Mouse (Mus musculus): ENCODE data around the gene Tent5b. TPM values are rescaled to one million over a fixed set of nuclear protein-coding genes. Genes with fewer than 3 reads are reported as not detected.

Tent5b gene
- polyA plus RNA-seq (2016; fragmentation: Nextera tagmentation; extraction: Ambion mirVana), result 0.24 and 0.50 TPM in 2 replicates

- Histone ChIP-seq H3K4me3 (replicated peaks) (peak within 1 kb of the TSS; percentile 46), H3K4me2 (peak within 1 kb of the TSS; percentile 56), H3K9ac (peak within 1 kb of the TSS; percentile 51), H3K27me3 (peaks cover 70% of the 10 kb centered on the region), H3K27ac (no peak within 1 kb of the TSS), H3K36me3 (replicated peaks) (no peaks in the 10 kb centered on the region), H3K4me1 (peaks cover 12% of the 10 kb centered on the region), H3K9me3 (no peaks in the 10 kb centered on the region)
- WGBS, result 3% methylated on average over 29 of the region's 29 CpGs
- peak; percentile 99 for ATAC-seq (ENCODE audit: low FRiP score)
Measured at GRCm38 (mm10) chr4:133479458-133480184, at the start of gene Tent5b. Gene Tent5b (plus strand): TSS chr4:133480132.

DNA sequence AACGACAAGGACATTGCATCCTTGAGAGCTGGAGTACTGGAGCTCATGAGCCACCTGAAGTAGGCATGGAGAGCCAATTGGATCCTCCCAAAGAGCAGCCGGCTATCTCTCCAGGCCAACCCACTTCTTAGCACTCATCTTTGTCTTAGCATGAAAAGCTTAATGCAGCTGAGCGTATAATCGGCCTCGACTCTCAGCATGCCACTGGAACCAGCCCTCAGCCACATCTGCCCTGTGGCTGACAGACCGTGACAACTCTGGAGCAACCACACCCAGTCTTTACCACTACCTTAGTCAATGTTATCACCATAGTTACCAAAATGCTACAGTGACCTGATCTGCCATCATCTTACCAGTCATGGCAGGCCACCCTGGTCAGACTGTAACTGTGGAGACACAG, 48.4 kb upstream of the Tent5b start:
- H3K27me3 ChIP-seq, result no peaks in the 10 kb centered on the region
- WGBS, result 55% methylated on average over 6 of the region's 6 CpGs
- no peak overlapping the region for H3K4me3 ChIP-seq (replicated peaks)
- H3K4me2 ChIP-seq, result no peak overlapping the region
- H3K9ac ChIP-seq, result no peak overlapping the region
- no peaks in the 10 kb centered on the region for H3K9me3 ChIP-seq
- peaks cover 14% of the 10 kb centered on the region for H3K4me1 ChIP-seq
- no peak for ATAC-seq (ENCODE audit: low FRiP score)
- H3K36me3 ChIP-seq (replicated peaks), result no peaks in the 10 kb centered on the region
- no peak overlapping the region for H3K27ac ChIP-seq

- Histone ChIP-seq H3K4me2 (peak overlapping the region; percentile 32), H3K9me3 (no peaks in the 10 kb centered on the region), H3K36me3 (replicated peaks) (no peaks in the 10 kb centered on the region), H3K4me3 (replicated peaks) (0 out of 2 replicates have a peak overlapping the region, but pooled peaks have one; percentile 8), H3K4me1 (peaks cover 14% of the 10 kb centered on the region), H3K27ac (peak overlapping the region; percentile 80), H3K27me3 (no peaks in the 10 kb centered on the region), H3K9ac (no peak overlapping the region)
- WGBS, result 27% methylated on average over 17 of the region's 17 CpGs
- peak; percentile 64; the same call in 1 of the 2 replicates for ATAC-seq (ENCODE audit: low FRiP score)
Measured at GRCm38 (mm10) chr4:133432560-133433171, 47.3 kb upstream of the Tent5b start.

DNA sequence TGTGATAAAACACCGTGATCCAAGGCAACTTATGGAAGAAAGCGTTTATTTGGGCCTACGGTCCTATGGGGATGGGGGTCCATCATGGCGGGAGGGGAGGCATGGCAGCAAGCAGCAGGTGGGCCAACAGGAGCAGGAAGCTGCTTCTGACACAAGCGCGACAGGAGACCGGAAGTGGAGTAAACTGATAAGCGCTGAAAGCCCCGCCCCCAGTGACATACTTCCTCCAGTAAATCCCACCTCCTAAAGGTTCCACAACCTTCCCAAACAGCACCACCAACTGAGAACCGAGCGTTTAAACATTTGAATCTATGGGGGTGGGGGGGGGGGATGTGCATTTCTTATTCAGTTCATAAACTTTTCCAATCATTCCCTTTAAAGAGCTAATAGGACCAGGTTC, 44.0 kb upstream of the Tent5b start:
- no peaks in the 10 kb centered on the region for H3K9me3 ChIP-seq
- no peaks in the 10 kb centered on the region for H3K27me3 ChIP-seq
- H3K9ac ChIP-seq, result no peak overlapping the region
- WGBS, result 94% methylated on average over 11 of the region's 11 CpGs
- no peak for ATAC-seq (ENCODE audit: low FRiP score)
- no peak overlapping the region for H3K4me2 ChIP-seq
- no peaks in the 10 kb centered on the region for H3K36me3 ChIP-seq (replicated peaks)
- H3K4me1 ChIP-seq, result peaks cover 40% of the 10 kb centered on the region
- H3K4me3 ChIP-seq (replicated peaks), result no peak overlapping the region
- no peak overlapping the region for H3K27ac ChIP-seq

DNA sequence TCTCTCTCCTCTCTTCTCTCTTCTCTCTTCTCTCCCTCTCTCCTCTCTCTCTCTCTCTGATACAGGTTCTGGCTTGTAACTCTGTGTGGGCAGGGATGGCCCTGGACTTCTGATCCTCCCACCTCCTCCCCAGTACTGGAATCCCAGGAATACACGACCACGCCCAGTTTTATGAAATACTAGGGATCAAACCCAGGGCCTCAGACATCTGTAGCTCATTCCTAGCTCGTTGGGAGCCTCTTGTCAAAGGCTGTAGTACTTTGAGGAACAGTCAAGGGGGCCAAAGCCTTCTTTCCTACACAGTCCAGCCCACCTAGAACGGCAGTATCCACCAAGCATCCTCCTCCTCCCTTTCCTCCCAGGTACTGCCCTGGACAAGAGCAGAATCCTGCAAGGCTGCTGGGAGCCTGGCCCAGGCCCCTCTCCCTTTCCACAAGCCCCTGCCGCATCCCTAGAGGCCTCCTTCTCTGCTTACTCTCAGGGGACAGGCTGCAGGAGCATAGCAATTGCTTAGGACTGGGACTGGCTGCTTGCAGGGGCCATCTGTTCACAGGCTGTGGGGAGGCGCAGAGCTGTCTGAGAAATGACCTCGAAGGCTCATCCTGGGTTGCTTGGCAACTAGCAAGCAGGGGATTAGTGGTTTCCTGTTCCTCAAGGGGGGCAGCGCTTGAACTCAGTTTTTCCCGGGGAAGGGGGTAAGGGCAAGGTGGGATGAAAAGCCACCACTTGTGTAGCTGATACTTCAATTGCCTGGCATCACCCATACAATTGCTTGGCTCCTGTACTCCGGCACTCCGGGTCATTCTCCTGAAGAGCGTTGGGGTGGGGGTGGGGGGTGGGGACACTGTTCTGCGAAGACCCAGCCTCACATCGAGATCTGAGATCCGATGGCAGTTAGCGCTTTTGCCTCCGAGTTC, 40.2 kb upstream of the Tent5b start:
- H3K9ac ChIP-seq, result peak overlapping the region; percentile 40; the same call in 1 of the 2 replicates
- H3K9me3 ChIP-seq, result no peaks in the 10 kb centered on the region
- peak overlapping the region; percentile 20 for H3K4me3 ChIP-seq (replicated peaks)
- ATAC-seq (ENCODE audit: low FRiP score), result peak; percentile 91
- H3K4me1 ChIP-seq, result peaks cover 37% of the 10 kb centered on the region
- peak overlapping the region; percentile 49 for H3K4me2 ChIP-seq
- WGBS, result 10% methylated on average over 17 of the region's 17 CpGs
- H3K36me3 ChIP-seq (replicated peaks), result no peaks in the 10 kb centered on the region
- peak overlapping the region; percentile 92 for H3K27ac ChIP-seq
- no peaks in the 10 kb centered on the region for H3K27me3 ChIP-seq

- WGBS, result 7% methylated on average over 6 of the region's 6 CpGs
- Histone ChIP-seq H3K4me1 (peaks cover 37% of the 10 kb centered on the region), H3K9ac (peak overlapping the region; percentile 40; the same call in 1 of the 2 replicates), H3K27ac (peak overlapping the region; percentile 92), H3K4me2 (peak overlapping the region; percentile 49), H3K27me3 (no peaks in the 10 kb centered on the region), H3K36me3 (replicated peaks) (no peaks in the 10 kb centered on the region), H3K4me3 (replicated peaks) (peak overlapping the region; percentile 20), H3K9me3 (no peaks in the 10 kb centered on the region)
- ATAC-seq (ENCODE audit: low FRiP score), result peak; percentile 84
Measured at GRCm38 (mm10) chr4:133440377-133440795, 39.5 kb upstream of the Tent5b start.

DNA sequence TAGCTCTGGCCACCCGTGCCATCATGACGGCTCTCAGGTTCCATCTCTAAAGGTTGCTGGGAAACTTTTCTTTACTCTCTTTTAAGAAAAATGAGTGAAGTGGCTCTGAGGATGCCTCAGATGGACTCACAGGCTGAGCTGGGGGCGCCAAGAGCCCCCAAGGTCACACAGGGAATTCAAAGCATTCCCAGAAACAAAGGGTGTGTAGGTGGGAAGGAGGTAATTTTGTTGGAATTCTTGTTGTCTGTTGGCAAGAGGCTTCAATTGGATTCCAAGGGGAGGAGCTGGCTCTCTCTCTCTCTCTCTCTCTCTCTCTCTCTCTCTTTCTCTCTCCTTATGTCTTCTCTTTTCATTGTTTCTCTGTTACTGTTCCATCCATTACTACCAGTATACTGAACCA, 37.7 kb upstream of the Tent5b start:
- no peak overlapping the region for H3K9ac ChIP-seq
- no peaks in the 10 kb centered on the region for H3K9me3 ChIP-seq
- no peaks in the 10 kb centered on the region for H3K27me3 ChIP-seq
- H3K4me3 ChIP-seq (replicated peaks), result no peak overlapping the region
- no peaks in the 10 kb centered on the region for H3K36me3 ChIP-seq (replicated peaks)
- H3K4me2 ChIP-seq, result no peak overlapping the region
- no peak for ATAC-seq (ENCODE audit: low FRiP score)
- H3K4me1 ChIP-seq, result peaks cover 37% of the 10 kb centered on the region
- no peak overlapping the region for H3K27ac ChIP-seq
- WGBS, result 50% methylated on average over 3 of the region's 3 CpGs

DNA sequence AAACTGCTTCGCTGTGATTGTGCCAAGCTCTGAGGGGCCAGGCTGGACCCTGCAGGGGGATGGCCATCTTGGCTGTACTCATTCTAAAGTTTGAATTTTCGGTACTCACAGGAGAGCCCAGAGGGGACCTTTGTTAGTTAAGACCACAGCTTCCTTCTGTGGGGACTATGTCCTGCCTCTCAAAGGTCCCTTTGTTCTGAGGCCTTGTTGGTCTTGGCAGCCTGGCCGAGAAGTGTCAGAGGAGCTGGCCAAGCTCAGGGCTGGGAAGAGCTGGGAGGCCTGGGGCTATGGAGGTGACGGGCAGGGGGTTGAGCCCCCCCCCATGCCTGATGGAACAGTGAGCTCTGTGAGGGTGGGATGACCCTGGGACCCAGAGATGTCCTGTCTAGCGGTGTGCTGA, 36.8 kb upstream of the Tent5b start:
- peaks cover 37% of the 10 kb centered on the region for H3K4me1 ChIP-seq
- ATAC-seq (ENCODE audit: low FRiP score), result no peak
- H3K9ac ChIP-seq, result no peak overlapping the region
- H3K36me3 ChIP-seq (replicated peaks), result no peaks in the 10 kb centered on the region
- no peak overlapping the region for H3K4me3 ChIP-seq (replicated peaks)
- WGBS, result 38% methylated on average over 5 of the region's 5 CpGs
- H3K4me2 ChIP-seq, result no peak overlapping the region
- peak overlapping the region; percentile 20; the same call in 1 of the 2 replicates for H3K27ac ChIP-seq
- no peaks in the 10 kb centered on the region for H3K27me3 ChIP-seq
- H3K9me3 ChIP-seq, result no peaks in the 10 kb centered on the region

GRCm38 (mm10) chr4:133445727-133446126, 34.2 kb upstream of the Tent5b start:
- Histone ChIP-seq H3K27ac (no peak overlapping the region), H3K4me1 (peaks cover 23% of the 10 kb centered on the region), H3K9me3 (no peaks in the 10 kb centered on the region), H3K36me3 (replicated peaks) (no peaks in the 10 kb centered on the region), H3K4me2 (no peak overlapping the region), H3K4me3 (replicated peaks) (no peak overlapping the region), H3K27me3 (peaks cover 5% of the 10 kb centered on the region), H3K9ac (no peak overlapping the region)
- 90% methylated on average over 5 of the region's 5 CpGs for WGBS
- no peak for ATAC-seq (ENCODE audit: low FRiP score)

DNA sequence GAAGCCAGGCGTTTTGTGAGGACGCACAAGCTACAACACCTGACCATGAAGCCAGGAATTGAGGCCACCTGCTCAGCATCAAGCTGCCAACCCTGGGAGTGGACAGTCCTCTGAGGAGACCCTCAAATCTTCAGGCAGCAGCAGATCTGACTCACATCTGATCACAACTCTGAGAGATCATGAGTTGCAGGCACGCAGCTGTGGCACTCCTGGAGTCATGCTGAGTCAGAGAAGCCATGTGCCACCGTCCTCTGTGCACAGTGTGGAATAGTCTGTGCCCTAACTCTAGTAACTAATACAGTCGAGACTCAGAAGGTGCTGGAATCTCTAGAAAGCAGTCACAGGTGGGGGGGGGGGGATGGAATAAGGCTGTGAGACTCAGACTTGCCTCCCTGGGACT, 32.6 kb upstream of the Tent5b start:
- no peak overlapping the region for H3K4me3 ChIP-seq (replicated peaks)
- ATAC-seq (ENCODE audit: low FRiP score), result no peak
- 62% methylated on average over 5 of the region's 5 CpGs for whole genome bisulfite sequencing

GRCm38 (mm10) chr4:133447967-133448366, 32.0 kb upstream of the Tent5b start:
- no peaks in the 10 kb centered on the region for H3K9me3 ChIP-seq
- H3K4me2 ChIP-seq, result no peak overlapping the region
- H3K27ac ChIP-seq, result no peak overlapping the region
- ATAC-seq (ENCODE audit: low FRiP score), result no peak
- no peaks in the 10 kb centered on the region for H3K36me3 ChIP-seq (replicated peaks)
- H3K4me3 ChIP-seq (replicated peaks), result no peak overlapping the region
- 74% methylated on average over 11 of the region's 11 CpGs for WGBS
- H3K4me1 ChIP-seq, result peaks cover 15% of the 10 kb centered on the region
- H3K9ac ChIP-seq, result no peak overlapping the region
- peaks cover 12% of the 10 kb centered on the region for H3K27me3 ChIP-seq

More for the DNA sequence above, 32.6 kb upstream of the Tent5b start:
- Histone ChIP-seq H3K9ac (no peak overlapping the region), H3K4me2 (no peak overlapping the region), H3K4me1 (peaks cover 17% of the 10 kb centered on the region), H3K9me3 (no peaks in the 10 kb centered on the region), H3K27me3 (peaks cover 7% of the 10 kb centered on the region), H3K36me3 (replicated peaks) (no peaks in the 10 kb centered on the region), H3K27ac (no peak overlapping the region)

Measured in forebrain, embryonic 12.5 days (tissue).